Mouse (Mus musculus): ENCODE results near the gene Cit.

Gene Cit

GRCm38 (mm10) chr5:116029071-116029470 lies 184.0 kb downstream of the Cit start:
- no peak for DNase-seq (ENCODE audit: inconsistent age in 2 of 2, low spot score in 1 of 2)

- DNase-seq (ENCODE audit: inconsistent age in 2 of 2, low spot score in 1 of 2), result no peak
These were observed 185.6 kb downstream of the Cit start for GRCm38 (mm10) chr5:116030566-116031189.

- peak; percentile 68 to 87 for DNase-seq (ENCODE audit: inconsistent age in 2 of 2, low spot score in 1 of 2)
These were observed 186.1 kb downstream of the Cit start for GRCm38 (mm10) chr5:116031190-116031577.

- DNase-seq (ENCODE audit: inconsistent age in 2 of 2, low spot score in 1 of 2), result no peak
These were observed 191.4 kb downstream of the Cit start for GRCm38 (mm10) chr5:116036465-116036864.

- no peak for DNase-seq (ENCODE audit: inconsistent age in 2 of 2, low spot score in 1 of 2)
These were observed 192.7 kb downstream of the Cit start for GRCm38 (mm10) chr5:116037731-116038130.

GRCm38 (mm10) chr5:116039706-116040105 lies 194.6 kb downstream of the Cit start:
- no peak for DNase-seq (ENCODE audit: inconsistent age in 2 of 2, low spot score in 1 of 2)

- DNase-seq (ENCODE audit: inconsistent age in 2 of 2, low spot score in 1 of 2), result no peak
These were observed 197.2 kb downstream of the Cit start for GRCm38 (mm10) chr5:116042241-116042640.

GRCm38 (mm10) chr5:116045581-116045980 lies 200.5 kb downstream of the Cit start:
- DNase-seq (ENCODE audit: inconsistent age in 2 of 2, low spot score in 1 of 2), result no peak

GRCm38 (mm10) chr5:116046246-116046645 lies 201.2 kb downstream of the Cit start:
- DNase-seq (ENCODE audit: inconsistent age in 2 of 2, low spot score in 1 of 2), result no peak

GRCm38 (mm10) chr5:116048321-116048720 lies 203.2 kb downstream of the Cit start:
- no peak for DNase-seq (ENCODE audit: inconsistent age in 2 of 2, low spot score in 1 of 2)

- DNase-seq (ENCODE audit: inconsistent age in 2 of 2, low spot score in 1 of 2), result peak; percentile 38 to 67
These were observed 204.7 kb downstream of the Cit start for GRCm38 (mm10) chr5:116049821-116050220.

GRCm38 (mm10) chr5:116052171-116052570 lies 207.1 kb downstream of the Cit start:
- DNase-seq (ENCODE audit: inconsistent age in 2 of 2, low spot score in 1 of 2), result no peak

GRCm38 (mm10) chr5:116052826-116053225 lies 207.7 kb downstream of the Cit start:
- no peak for DNase-seq (ENCODE audit: inconsistent age in 2 of 2, low spot score in 1 of 2)

Data from adrenal gland, adult (tissue).